15 mouse cellular contexts compared by ENCODE assay signal in the genomic region with DNA sequence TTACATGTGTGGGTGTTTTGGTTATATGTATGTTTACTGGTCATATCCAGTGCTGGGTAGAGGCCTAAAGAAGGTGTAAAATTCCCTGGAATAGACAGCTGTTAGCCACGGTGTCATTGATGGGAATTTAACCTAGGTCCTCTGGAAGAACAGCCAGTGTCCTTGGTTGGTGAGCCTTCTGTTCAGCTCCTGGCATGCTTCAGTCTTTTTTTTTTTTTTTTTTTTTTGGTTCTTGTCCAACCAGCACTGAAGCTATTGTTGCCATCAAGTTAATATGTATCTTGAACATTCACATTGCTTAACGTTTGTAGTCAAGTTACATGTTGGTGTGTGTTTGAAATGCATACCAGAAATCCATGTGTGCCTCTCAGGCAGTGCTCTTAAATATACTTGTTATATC. TPM values are rescaled to one million over a fixed set of nuclear protein-coding genes. Genes with fewer than 3 reads are reported as not detected.
DNase-seq lines count a peak whose midpoint lies in the region; ATAC-seq lines count a peak whose summit lies in the region.
"Had no signal": no experiment of that assay in that cellular context is flagged by ENCODE, and none has a peak within 500 bp of the region (broad histone marks: within the 10 kb centered on the region; RNA-seq: fewer than 3 reads in every experiment).

No protein-coding gene starts in this region.

- 84% methylated on average over 2 of the region's 2 CpGs for WGBS in hindbrain, embryonic 11.5 days
- WGBS in hindbrain, embryonic 16.5 days, result 86% methylated on average over 2 of the region's 2 CpGs
- 87% methylated on average over 2 of the region's 2 CpGs for WGBS in midbrain, embryonic 11.5 days
- WGBS in midbrain, embryonic 14.5 days, result 86% methylated on average over 2 of the region's 2 CpGs
- WGBS in limb, embryonic 11.5 days, result 91% methylated on average over 2 of the region's 2 CpGs
- 95% methylated on average over 2 of the region's 2 CpGs for WGBS in neural tube, embryonic 15.5 days

- H3K4me3 ChIP-seq in hindbrain, embryonic 11.5 days (ENCODE audit: low read depth, low read length), result no peak overlapping the region
- H3K4me3 ChIP-seq in hindbrain, embryonic 16.5 days (ENCODE audit: low read length), result no peak overlapping the region
- H3K4me3 ChIP-seq in midbrain, embryonic 11.5 days (ENCODE audit: low read depth, low read length), result no peak overlapping the region
- H3K4me3 ChIP-seq in midbrain, embryonic 14.5 days (replicated peaks; ENCODE audit: low read depth, low read length), result no peak overlapping the region
- no peak overlapping the region for H3K4me3 ChIP-seq in limb, embryonic 11.5 days (ENCODE audit: low read depth, low read length)
- no peak overlapping the region for H3K4me3 ChIP-seq in neural tube, embryonic 15.5 days (replicated peaks)
- H3K4me3 ChIP-seq: embryonic facial prominence, embryonic 15.5 days; heart, adult 2 months; layer of hippocampus, adult 2 months; stomach, embryonic 15.5 days had no signal

- no peaks in the 10 kb centered on the region for H3K27me3 ChIP-seq in hindbrain, embryonic 11.5 days (ENCODE audit: control insufficient read depth, insufficient read depth, low read length)
- no peaks in the 10 kb centered on the region for H3K27me3 ChIP-seq in hindbrain, embryonic 16.5 days (replicated peaks; ENCODE audit: control insufficient read depth, insufficient read depth, low read length)
- no peaks in the 10 kb centered on the region for H3K27me3 ChIP-seq in midbrain, embryonic 11.5 days (ENCODE audit: control insufficient read depth, insufficient read depth, low read length)
- H3K27me3 ChIP-seq in midbrain, embryonic 14.5 days (ENCODE audit: control insufficient read depth, insufficient read depth, low read length), result no peaks in the 10 kb centered on the region
- H3K27me3 ChIP-seq in limb, embryonic 11.5 days (ENCODE audit: control insufficient read depth, insufficient read depth, low read length), result no peaks in the 10 kb centered on the region
- H3K27me3 ChIP-seq in neural tube, embryonic 15.5 days (replicated peaks), result no peaks in the 10 kb centered on the region
- H3K27me3 ChIP-seq: embryonic facial prominence, embryonic 15.5 days; stomach, embryonic 15.5 days had no signal

- 0 out of 2 replicates have a peak overlapping the region, but pooled peaks have one; percentile 3 for H3K27ac ChIP-seq in hindbrain, embryonic 11.5 days (ENCODE audit: low read depth, low read length)
- no peak overlapping the region for H3K27ac ChIP-seq in hindbrain, embryonic 16.5 days (ENCODE audit: low read depth, low read length)
- H3K27ac ChIP-seq in midbrain, embryonic 11.5 days (ENCODE audit: low read depth, low read length), result 0 out of 2 replicates have a peak overlapping the region, but pooled peaks have one; percentile 96
- no peak overlapping the region for H3K27ac ChIP-seq in midbrain, embryonic 14.5 days (replicated peaks; ENCODE audit: low read depth, low read length)
- peak overlapping the region; percentile 96; the same call in 1 of the 2 replicates for H3K27ac ChIP-seq in limb, embryonic 11.5 days (replicated peaks; ENCODE audit: low read depth, low read length)
- peak overlapping the region; percentile 97 for H3K27ac ChIP-seq in neural tube, embryonic 15.5 days (replicated peaks)
- H3K27ac ChIP-seq: heart, adult 2 months had no signal

- H3K9me3 ChIP-seq in hindbrain, embryonic 11.5 days (ENCODE audit: control insufficient read depth, low read length), result no peaks in the 10 kb centered on the region
- H3K9me3 ChIP-seq in hindbrain, embryonic 16.5 days (ENCODE audit: control insufficient read depth, low read length), result no peaks in the 10 kb centered on the region
- H3K9me3 ChIP-seq in midbrain, embryonic 11.5 days (ENCODE audit: control insufficient read depth, low read length), result no peaks in the 10 kb centered on the region
- no peaks in the 10 kb centered on the region for H3K9me3 ChIP-seq in midbrain, embryonic 14.5 days (ENCODE audit: control insufficient read depth, low read length)
- no peaks in the 10 kb centered on the region for H3K9me3 ChIP-seq in limb, embryonic 11.5 days (ENCODE audit: control insufficient read depth, low read length)
- no peaks in the 10 kb centered on the region for H3K9me3 ChIP-seq in neural tube, embryonic 15.5 days (replicated peaks)
- H3K9me3 ChIP-seq: embryonic facial prominence, embryonic 15.5 days; stomach, embryonic 15.5 days had no signal

- no peak for ATAC-seq in hindbrain, embryonic 11.5 days (ENCODE audit: low FRiP score)
- ATAC-seq in hindbrain, embryonic 16.5 days, result no peak
- no peak for ATAC-seq in midbrain, embryonic 11.5 days (ENCODE audit: low FRiP score)
- ATAC-seq in midbrain, embryonic 14.5 days (ENCODE audit: low FRiP score, low TSS enrichment), result no peak
- ATAC-seq in limb, embryonic 11.5 days (ENCODE audit: insufficient number of reproducible peaks, low FRiP score, low TSS enrichment, low read depth), result no peak
- no peak for ATAC-seq in neural tube, embryonic 15.5 days (ENCODE audit: low FRiP score)
- no peak for ATAC-seq in megakaryocyte, adult 5-6 weeks (ENCODE audit: poor library complexity, severe bottlenecking)

- H3K9ac ChIP-seq in hindbrain, embryonic 11.5 days (ENCODE audit: low read depth, low read length), result no peak overlapping the region
- H3K9ac ChIP-seq in hindbrain, embryonic 16.5 days (ENCODE audit: low read depth, low read length), result no peak overlapping the region
- H3K9ac ChIP-seq in midbrain, embryonic 11.5 days (ENCODE audit: low read length), result no peak overlapping the region
- no peak overlapping the region for H3K9ac ChIP-seq in midbrain, embryonic 14.5 days (replicated peaks; ENCODE audit: low read length)
- no peak overlapping the region for H3K9ac ChIP-seq in limb, embryonic 11.5 days (ENCODE audit: low read length)
- H3K9ac ChIP-seq in neural tube, embryonic 15.5 days (replicated peaks), result no peak overlapping the region
- H3K9ac ChIP-seq: embryonic facial prominence, embryonic 15.5 days; stomach, embryonic 15.5 days had no signal

- no peaks in the 10 kb centered on the region for H3K4me1 ChIP-seq in hindbrain, embryonic 11.5 days (replicated peaks; ENCODE audit: control insufficient read depth, insufficient read depth, low read length)
- no peaks in the 10 kb centered on the region; the same call in 1 of the 2 replicates for H3K4me1 ChIP-seq in hindbrain, embryonic 16.5 days (ENCODE audit: control insufficient read depth, insufficient read depth, low read depth, low read length)
- no peaks in the 10 kb centered on the region; the same call in 1 of the 2 replicates for H3K4me1 ChIP-seq in midbrain, embryonic 11.5 days (ENCODE audit: control insufficient read depth, insufficient read depth, low read length)
- H3K4me1 ChIP-seq in midbrain, embryonic 14.5 days (ENCODE audit: control insufficient read depth, insufficient read depth, low read length), result peaks cover 5% of the 10 kb centered on the region; the same call in 1 of the 2 replicates
- no peaks in the 10 kb centered on the region for H3K4me1 ChIP-seq in limb, embryonic 11.5 days (ENCODE audit: control insufficient read depth, insufficient read depth, low read length)
- H3K4me1 ChIP-seq in neural tube, embryonic 15.5 days, result peaks cover 10% of the 10 kb centered on the region; the same call in 1 of the 2 replicates
- H3K4me1 ChIP-seq: embryonic facial prominence, embryonic 15.5 days; stomach, embryonic 15.5 days had no signal

- no peak for DNase-seq in hindbrain, embryonic 11.5 days (ENCODE audit: low spot score)
- no peak for DNase-seq in midbrain, embryonic 11.5 days (ENCODE audit: low spot score, missing footprints)
- DNase-seq in midbrain, embryonic 14.5 days, result no peak
- DNase-seq in limb, embryonic 11.5 days (ENCODE audit: low spot score), result no peak
- no peak for DNase-seq in embryo, embryonic 10 days (ENCODE audit: low spot score)
- DNase-seq: adrenal gland, adult 2 months; heart, adult 2 months; kidney, adult 11 months; thymus, postnatal 36 days had no signal

- H3K36me3 ChIP-seq in hindbrain, embryonic 11.5 days (ENCODE audit: control insufficient read depth, insufficient read depth, low read length), result no peaks in the 10 kb centered on the region
- no peaks in the 10 kb centered on the region for H3K36me3 ChIP-seq in hindbrain, embryonic 16.5 days (ENCODE audit: control insufficient read depth, insufficient read depth, low read length)
- no peaks in the 10 kb centered on the region for H3K36me3 ChIP-seq in midbrain, embryonic 11.5 days (ENCODE audit: control insufficient read depth, insufficient read depth, low read length)
- H3K36me3 ChIP-seq in midbrain, embryonic 14.5 days (ENCODE audit: control insufficient read depth, insufficient read depth, low read length), result no peaks in the 10 kb centered on the region
- H3K36me3 ChIP-seq in limb, embryonic 11.5 days (ENCODE audit: control insufficient read depth, insufficient read depth, low read length), result no peaks in the 10 kb centered on the region
- H3K36me3 ChIP-seq in neural tube, embryonic 15.5 days, result no peaks in the 10 kb centered on the region
- H3K36me3 ChIP-seq: embryonic facial prominence, embryonic 15.5 days; stomach, embryonic 15.5 days had no signal

- no peak overlapping the region for H3K4me2 ChIP-seq in hindbrain, embryonic 11.5 days (replicated peaks; ENCODE audit: low read depth, low read length)
- no peak overlapping the region for H3K4me2 ChIP-seq in hindbrain, embryonic 16.5 days (ENCODE audit: low read length)
- H3K4me2 ChIP-seq in midbrain, embryonic 11.5 days, result no peak overlapping the region
- no peak overlapping the region for H3K4me2 ChIP-seq in midbrain, embryonic 14.5 days (ENCODE audit: low read length)
- no peak overlapping the region for H3K4me2 ChIP-seq in limb, embryonic 11.5 days (ENCODE audit: low read depth, severe bottlenecking)
- H3K4me2 ChIP-seq in neural tube, embryonic 15.5 days, result no peak overlapping the region
- H3K4me2 ChIP-seq: embryonic facial prominence, embryonic 15.5 days; stomach, embryonic 15.5 days had no signal

RNA-seq across cellular contexts. Expression of a gene that starts 2.3 kb away (rescaled TPM):
- polyA plus RNA-seq in hindbrain, embryonic 11.5 days (2014; fragmentation: Nextera tagmentation; extraction: Ambion mirVana), result 6.7 and 6.9 TPM in 2 replicates
- 0.85 and 0.97 TPM in 2 replicates for polyA plus RNA-seq in hindbrain, embryonic 16.5 days (2015; fragmentation: Nextera tagmentation; extraction: Ambion mirVana)
- 7.2 and 7.4 TPM in 2 replicates for polyA plus RNA-seq in midbrain, embryonic 11.5 days (2014; fragmentation: Nextera tagmentation; extraction: Ambion mirVana)
- polyA plus RNA-seq in midbrain, embryonic 14.5 days (2014; fragmentation: Nextera tagmentation; extraction: Ambion mirVana), result 3.1 and 3.8 TPM in 2 replicates
- polyA plus RNA-seq in limb, embryonic 11.5 days (2014; fragmentation: Nextera tagmentation; extraction: Ambion mirVana), result 9.6 and 9.8 TPM in 2 replicates
- polyA plus RNA-seq in neural tube, embryonic 15.5 days (2015; fragmentation: Nextera tagmentation; extraction: Ambion mirVana), result 1.1 and 1.7 TPM in 2 replicates
- total RNA-seq in megakaryocyte, adult 5-6 weeks (2015), result 101 and 161 TPM in 2 replicates
- total RNA-seq in megakaryocyte, adult 5-6 weeks (2017), result 295 and 358 TPM in 2 replicates

RNA-seq across cellular contexts. Expression of a gene that starts 6.5 kb away (rescaled TPM):
- polyA plus RNA-seq in hindbrain, embryonic 11.5 days (2014; fragmentation: Nextera tagmentation; extraction: Ambion mirVana), result 70.9 and 82.9 TPM in 2 replicates
- 9.4 and 14.5 TPM in 2 replicates for polyA plus RNA-seq in hindbrain, embryonic 16.5 days (2015; fragmentation: Nextera tagmentation; extraction: Ambion mirVana)
- 69.8 and 76.3 TPM in 2 replicates for polyA plus RNA-seq in midbrain, embryonic 11.5 days (2014; fragmentation: Nextera tagmentation; extraction: Ambion mirVana)
- 30.2 and 34.0 TPM in 2 replicates for polyA plus RNA-seq in midbrain, embryonic 14.5 days (2014; fragmentation: Nextera tagmentation; extraction: Ambion mirVana)
- polyA plus RNA-seq in limb, embryonic 11.5 days (2014; fragmentation: Nextera tagmentation; extraction: Ambion mirVana), result 98.4 and 102 TPM in 2 replicates
- 12.5 and 25.5 TPM in 2 replicates for polyA plus RNA-seq in neural tube, embryonic 15.5 days (2015; fragmentation: Nextera tagmentation; extraction: Ambion mirVana)
- 8.8 and 9.0 TPM in 2 replicates for total RNA-seq in megakaryocyte, adult 5-6 weeks (2015)
- total RNA-seq in megakaryocyte, adult 5-6 weeks (2017), result 272 and 274 TPM in 2 replicates

RNA-seq across cellular contexts. Expression of a gene that starts 6.7 kb away (rescaled TPM):
- polyA plus RNA-seq in hindbrain, embryonic 11.5 days (2014; fragmentation: Nextera tagmentation; extraction: Ambion mirVana), result 3.2 and 4.8 TPM in 2 replicates
- polyA plus RNA-seq in hindbrain, embryonic 16.5 days (2015; fragmentation: Nextera tagmentation; extraction: Ambion mirVana), result 0.79 and 1.4 TPM in 2 replicates
- polyA plus RNA-seq in midbrain, embryonic 11.5 days (2014; fragmentation: Nextera tagmentation; extraction: Ambion mirVana), result 3.9 and 6.2 TPM in 2 replicates
- 1.4 and 2.6 TPM in 2 replicates for polyA plus RNA-seq in midbrain, embryonic 14.5 days (2014; fragmentation: Nextera tagmentation; extraction: Ambion mirVana)
- 8.2 and 10.0 TPM in 2 replicates for polyA plus RNA-seq in limb, embryonic 11.5 days (2014; fragmentation: Nextera tagmentation; extraction: Ambion mirVana)
- 2.2 and 2.9 TPM in 2 replicates for polyA plus RNA-seq in neural tube, embryonic 15.5 days (2015; fragmentation: Nextera tagmentation; extraction: Ambion mirVana)
- total RNA-seq in megakaryocyte, adult 5-6 weeks (2015), result 325 and 384 TPM in 2 replicates
- total RNA-seq in megakaryocyte, adult 5-6 weeks (2017), result 1,715 and 1,721 TPM in 2 replicates

RNA-seq across cellular contexts. Expression of a gene that starts 9.5 kb away (rescaled TPM):
- polyA plus RNA-seq in hindbrain, embryonic 11.5 days (2014; fragmentation: Nextera tagmentation; extraction: Ambion mirVana), result 1.5 and 3.7 TPM in 2 replicates
- polyA plus RNA-seq in hindbrain, embryonic 16.5 days (2015; fragmentation: Nextera tagmentation; extraction: Ambion mirVana), result 0.44 and 0.67 TPM in 2 replicates
- polyA plus RNA-seq in midbrain, embryonic 11.5 days (2014; fragmentation: Nextera tagmentation; extraction: Ambion mirVana), result 2.6 and 4.9 TPM in 2 replicates
- polyA plus RNA-seq in midbrain, embryonic 14.5 days (2014; fragmentation: Nextera tagmentation; extraction: Ambion mirVana), result 1.5 and 2.7 TPM in 2 replicates
- polyA plus RNA-seq in limb, embryonic 11.5 days (2014; fragmentation: Nextera tagmentation; extraction: Ambion mirVana), result 4.5 and 5.4 TPM in 2 replicates
- 2.7 TPM in 1 of 2 replicates, not detected in the other for polyA plus RNA-seq in neural tube, embryonic 15.5 days (2015; fragmentation: Nextera tagmentation; extraction: Ambion mirVana)
- total RNA-seq in megakaryocyte, adult 5-6 weeks (2015), result 449 and 490 TPM in 2 replicates
- 736 and 744 TPM in 2 replicates for total RNA-seq in megakaryocyte, adult 5-6 weeks (2017)

RNA-seq across cellular contexts. Expression of a gene that starts 9.7 kb away (rescaled TPM):
- polyA plus RNA-seq in hindbrain, embryonic 11.5 days (2014; fragmentation: Nextera tagmentation; extraction: Ambion mirVana), result 1.0 and 2.9 TPM in 2 replicates
- polyA plus RNA-seq in hindbrain, embryonic 16.5 days (2015; fragmentation: Nextera tagmentation; extraction: Ambion mirVana), result 0.57 and 1.3 TPM in 2 replicates
- 1.9 and 2.2 TPM in 2 replicates for polyA plus RNA-seq in midbrain, embryonic 11.5 days (2014; fragmentation: Nextera tagmentation; extraction: Ambion mirVana)
- 2.1 and 2.2 TPM in 2 replicates for polyA plus RNA-seq in midbrain, embryonic 14.5 days (2014; fragmentation: Nextera tagmentation; extraction: Ambion mirVana)
- 2.2 and 3.1 TPM in 2 replicates for polyA plus RNA-seq in limb, embryonic 11.5 days (2014; fragmentation: Nextera tagmentation; extraction: Ambion mirVana)
- 0.97 TPM in 1 of 2 replicates, not detected in the other for polyA plus RNA-seq in neural tube, embryonic 15.5 days (2015; fragmentation: Nextera tagmentation; extraction: Ambion mirVana)
- total RNA-seq in megakaryocyte, adult 5-6 weeks (2015), result 3.2 and 3.6 TPM in 2 replicates
- total RNA-seq in megakaryocyte, adult 5-6 weeks (2017), result 93.7 and 99.2 TPM in 2 replicates

Comparison
In these comparisons a context has a peak if more than half of its experiments do, and no peak if none do; other contexts are left out.
1. H3K27ac ChIP-seq: peak in hindbrain, embryonic 11.5 days (single experiment), midbrain, embryonic 11.5 days (single experiment), limb, embryonic 11.5 days (single experiment) and neural tube, embryonic 15.5 days (single experiment); none in hindbrain, embryonic 16.5 days (single experiment) and midbrain, embryonic 14.5 days (single experiment).